Mouse (Mus musculus) forebrain, embryonic 12.5 days (tissue): ENCODE results near the gene Rbbp5. TPM values are rescaled to one million over a fixed set of nuclear protein-coding genes. Genes with fewer than 3 reads are reported as not detected.
A peak's percentile ranks its signal among the peaks of the same experiment; 100 is the strongest.

Source experiments
- ATAC-seq: fragments of 200-750 bp; cut with Nextera tagmentation; 2 replicates; pipeline ENCODE4 v1.8.0; 2017; ENCODE audit warnings: moderate TSS enrichment; ENCODE audit not compliant: low FRiP score
- H3K27ac ChIP-seq: fragments of 300-500 bp; sonication (generic); 2 replicates; pipeline ENCODE4 v1.5.1; 2016; ENCODE audit warnings: mild to moderate bottlenecking
- H3K27me3 ChIP-seq: fragments of 300-500 bp; sonication (generic); 2 replicates; pipeline ENCODE4 v1.6.1; 2016; ENCODE audit warnings: mild to moderate bottlenecking
- H3K36me3 ChIP-seq: fragments of 300-500 bp; sonication (generic); replicated peaks from 2 replicates; pipeline ENCODE4 v1.6.1; 2016; ENCODE audit warnings: mild to moderate bottlenecking
- H3K4me1 ChIP-seq: fragments of 300-500 bp; sonication (generic); 2 replicates; pipeline ENCODE4 v1.6.1; 2016
- H3K4me2 ChIP-seq: fragments of 300-500 bp; sonication (generic); 2 replicates; pipeline ENCODE4 v1.6.1; 2016; ENCODE audit warnings: mild to moderate bottlenecking, moderate library complexity
- H3K4me3 ChIP-seq: fragments of 300-500 bp; sonication (generic); replicated peaks from 2 replicates; pipeline ENCODE4 v1.5.1; 2016; ENCODE audit warnings: mild to moderate bottlenecking
- H3K9ac ChIP-seq: fragments of 300-500 bp; sonication (generic); 2 replicates; pipeline ENCODE4 v1.6.1; 2016; ENCODE audit warnings: mild to moderate bottlenecking
- H3K9me3 ChIP-seq: fragments of 300-500 bp; sonication (generic); 2 replicates; pipeline ENCODE4 v1.6.1; 2016
- WGBS: fragments of 180-500 bp; shearing (Covaris S2); methylation state at CpG from one replicate; pipeline ENCODE4 v1.1.7; 2016; 5-methylcytosine and 5-hydroxymethylcytosine counted together
- polyA plus RNA-seq: library from polyadenylated mRNA; unstranded; fragments of >200 nt; fragmentation: Nextera tagmentation; extraction: Ambion mirVana; gene quantifications from 2 replicates; pipeline ENCODE4 v1.2.1, GENCODE M21; 2016

Rbbp5 gene
- polyA plus RNA-seq, 1 experiment from 2014 or later, result 63.3 TPM

GRCm38 (mm10) chr1:132543789-132544188, 66.6 kb downstream of the Rbbp5 start:
- Histone ChIP-seq H3K4me2 (no peak overlapping the region), H3K9me3 (no peaks in the 10 kb centered on the region), H3K36me3 (no peaks in the 10 kb centered on the region), H3K4me1 (peaks cover 37% of the 10 kb centered on the region), H3K27ac (no peak overlapping the region), H3K9ac (no peak overlapping the region), H3K27me3 (peaks cover 60% of the 10 kb centered on the region), H3K4me3 (no peak overlapping the region)
- 70% methylated on average over 8 of the region's 8 CpGs for WGBS
- ATAC-seq, result peak; percentile 37; the same call in 1 of the 2 replicates

Other genes starting within 250 kb of the Rbbp5 start
- gene Gm10188, start 247.6 kb upstream of the Rbbp5 start, polyA plus RNA-seq, result 0.38 and 0.59 TPM in 2 replicates
- gene Klhdc8a, start 178.7 kb upstream of the Rbbp5 start, polyA plus RNA-seq, result 1.7 TPM in 2 replicates
- gene Nuak2, start 161.2 kb upstream of the Rbbp5 start, polyA plus RNA-seq, result 49.9 and 54.0 TPM in 2 replicates
- gene Tmcc2, start 86.1 kb upstream of the Rbbp5 start, polyA plus RNA-seq, result 24.0 and 26.9 TPM in 2 replicates
- 14.7 and 16.1 TPM in 2 replicates for gene Dstyk, start 59.8 kb upstream of the Rbbp5 start, polyA plus RNA-seq
- gene Tmem81, start 28.9 kb downstream of the Rbbp5 start, polyA plus RNA-seq, result 1.4 and 1.6 TPM in 2 replicates
- gene Cntn2, start 65.9 kb downstream of the Rbbp5 start, polyA plus RNA-seq, result 37.0 and 37.5 TPM in 2 replicates